Mouse (Mus musculus) layer of hippocampus, adult 18-20 months (tissue): ENCODE measurements around the gene Tas2r135. TPM values are rescaled to one million over a fixed set of nuclear protein-coding genes. Genes with fewer than 3 reads are reported as not detected.
A peak's percentile ranks its signal among the peaks of the same experiment; 100 is the strongest.

Experiments
- DNase-seq, 2 experiments: peaks; one replicate each; pipeline ENCODE4 v3.0.0; 2022; ENCODE audit warnings: low spot score in 2 of 2
- long read RNA-seq: library from polyadenylated mRNA; stranded (forward); transcript quantifications from one replicate; pipeline ENCODE4 v2.0.0, GENCODE M21; 2021
- total RNA-seq, 2 experiments: library from RNA; stranded (reverse); gene quantifications; 2 replicates each; pipeline ENCODE4 v1.2.3; 2021

The Tas2r135 gene
- total RNA-seq = not detected
- long read RNA-seq = 0 reads

DNA sequence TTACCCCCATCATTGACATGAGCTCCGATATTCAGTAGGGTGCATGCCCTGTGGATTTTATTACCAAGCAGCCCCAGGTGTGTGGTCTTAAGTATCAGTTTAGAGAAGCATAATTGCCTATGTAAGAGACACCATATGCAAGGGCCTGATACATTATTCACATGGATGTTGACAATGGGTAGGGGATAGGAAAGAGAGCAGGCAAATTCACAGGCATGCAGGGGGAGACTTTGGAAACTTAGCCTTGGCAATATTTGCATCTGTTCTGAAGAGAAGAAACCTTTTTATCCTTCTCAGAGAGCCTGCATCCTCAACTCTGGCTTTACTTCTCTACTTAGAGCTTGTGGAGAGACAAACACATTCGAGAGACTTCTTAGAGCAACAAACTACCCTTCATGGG is at the start of gene Tas2r135:
Gene Tas2r135, plus strand, starts transcription at position 301 of the 400 bp plus-strand sequence.
- DNase-seq = no peak

GRCm38 (mm10) chr6:42355794-42356600 is 49.2 kb upstream of the Tas2r135 start:
- DNase-seq = no peak

DNA sequence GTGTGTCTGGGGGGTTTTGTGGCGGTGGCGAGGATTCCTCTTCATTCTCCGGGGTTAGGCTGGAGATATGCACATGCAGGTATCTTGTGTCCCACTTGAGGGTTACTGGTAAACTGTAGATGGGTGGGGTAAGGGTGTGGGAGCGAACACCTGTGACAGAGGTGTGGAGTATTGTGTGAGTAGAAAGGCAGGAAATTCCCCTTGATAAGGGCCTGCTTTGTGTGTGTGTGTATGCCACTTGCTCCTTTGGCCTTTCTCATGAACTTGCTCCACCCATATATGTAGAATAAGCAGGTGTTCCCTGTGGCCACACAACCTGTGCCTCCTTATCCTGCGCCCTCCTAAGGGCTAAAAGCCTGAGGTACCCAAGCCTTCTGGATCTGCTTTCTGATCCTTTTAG is 48.3 kb upstream of the Tas2r135 start:
- no peak for DNase-seq

GRCm38 (mm10) chr6:42357901-42358300 is 47.3 kb upstream of the Tas2r135 start:
- no peak for DNase-seq

GRCm38 (mm10) chr6:42358901-42359300 is 46.3 kb upstream of the Tas2r135 start:
- DNase-seq = no peak

GRCm38 (mm10) chr6:42359364-42360147 is 45.7 kb upstream of the Tas2r135 start:
- no peak for DNase-seq

DNA sequence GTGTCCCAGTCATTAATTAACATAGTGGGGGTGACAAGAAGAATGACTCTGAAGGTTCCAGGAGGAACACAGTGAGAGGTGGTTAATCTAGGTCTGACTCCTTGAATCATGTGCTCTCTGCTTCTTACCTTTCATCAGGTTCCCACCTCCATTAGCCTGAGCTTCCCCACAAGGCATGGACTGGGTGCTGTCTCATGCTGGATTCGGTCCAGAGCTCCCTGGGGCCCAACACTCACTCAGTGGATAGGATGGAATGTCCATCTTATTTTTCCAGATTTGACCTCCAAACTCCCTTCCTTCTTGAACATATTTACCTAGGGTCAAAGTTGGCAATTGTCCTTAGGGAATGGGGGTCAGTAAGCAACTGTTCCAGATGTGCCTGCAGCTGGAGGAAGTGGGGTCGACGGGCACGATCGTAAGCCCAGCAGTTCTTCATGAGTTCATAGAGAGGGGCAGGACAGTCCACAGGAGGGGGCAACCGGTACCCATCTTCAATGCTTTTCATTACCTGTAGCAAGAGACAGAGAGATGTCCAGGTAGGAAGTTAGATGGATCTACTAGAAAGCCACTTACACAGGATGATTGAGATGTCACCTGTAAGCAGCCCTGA is 44.9 kb upstream of the Tas2r135 start:
- DNase-seq = no peak

DNA sequence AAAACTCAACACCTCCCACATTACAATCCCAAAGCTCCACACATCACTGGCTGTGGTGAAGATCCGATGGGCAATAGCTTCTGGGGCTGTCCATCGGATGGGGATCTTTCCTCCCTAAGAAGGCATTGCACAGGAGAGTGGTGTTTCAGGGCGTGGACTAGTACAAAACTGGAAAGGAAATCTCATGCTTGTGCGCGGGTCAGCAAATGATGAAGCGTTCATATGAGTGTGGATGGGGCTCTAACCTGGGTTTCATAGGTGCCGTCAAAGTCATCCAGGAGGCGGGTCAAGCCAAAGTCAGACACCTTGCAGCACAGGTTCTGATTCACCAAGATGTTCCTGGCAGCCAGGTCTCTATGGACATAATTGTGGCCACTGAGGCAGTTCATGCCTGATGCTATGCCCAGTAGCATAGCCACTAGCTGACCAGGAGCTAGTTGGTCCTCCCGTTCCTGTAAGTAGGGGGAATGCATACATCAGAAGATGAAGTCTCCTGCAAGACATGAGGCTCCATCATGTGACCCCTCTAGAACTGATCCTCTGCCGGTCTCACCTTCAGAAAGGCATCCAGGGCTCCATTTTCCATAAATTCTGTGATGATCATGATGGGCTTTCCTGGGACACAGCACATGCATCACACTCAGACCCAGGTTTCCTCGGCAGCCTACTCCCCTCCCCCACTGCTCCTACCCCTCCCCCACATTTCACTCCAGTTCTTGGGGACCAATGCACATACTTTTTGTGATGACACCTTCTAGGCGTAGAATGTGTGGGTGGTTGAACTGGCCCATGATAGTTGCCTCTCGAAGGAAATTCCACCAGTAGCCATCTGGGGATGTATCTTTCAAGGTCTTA is 44.0 kb upstream of the Tas2r135 start:
- DNase-seq = no peak

- no peak for DNase-seq
Measured at GRCm38 (mm10) chr6:42362074-42362473, 43.2 kb upstream of the Tas2r135 start.

DNA sequence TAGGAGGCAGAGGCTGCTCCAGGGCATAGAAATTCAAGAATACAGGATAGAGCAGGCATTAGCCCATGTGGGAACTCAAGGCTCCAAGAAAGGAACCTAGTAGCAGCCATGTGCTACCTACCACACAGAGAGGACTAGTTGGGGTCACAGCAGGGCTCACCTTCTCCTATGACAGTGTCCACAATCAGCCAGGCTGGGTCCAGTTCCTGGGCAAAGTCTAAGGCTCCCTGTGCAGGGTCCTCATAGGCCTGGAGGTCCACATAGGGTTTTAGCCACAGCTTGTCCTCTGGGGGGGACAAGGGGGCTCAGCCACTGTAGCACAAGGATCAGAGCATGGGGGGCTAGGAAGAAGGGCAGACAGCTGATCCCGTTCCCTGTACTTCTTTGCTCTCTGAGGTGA is 42.7 kb upstream of the Tas2r135 start:
- no peak for DNase-seq

GRCm38 (mm10) chr6:42362974-42363373 is 42.3 kb upstream of the Tas2r135 start:
- DNase-seq = no peak

DNA sequence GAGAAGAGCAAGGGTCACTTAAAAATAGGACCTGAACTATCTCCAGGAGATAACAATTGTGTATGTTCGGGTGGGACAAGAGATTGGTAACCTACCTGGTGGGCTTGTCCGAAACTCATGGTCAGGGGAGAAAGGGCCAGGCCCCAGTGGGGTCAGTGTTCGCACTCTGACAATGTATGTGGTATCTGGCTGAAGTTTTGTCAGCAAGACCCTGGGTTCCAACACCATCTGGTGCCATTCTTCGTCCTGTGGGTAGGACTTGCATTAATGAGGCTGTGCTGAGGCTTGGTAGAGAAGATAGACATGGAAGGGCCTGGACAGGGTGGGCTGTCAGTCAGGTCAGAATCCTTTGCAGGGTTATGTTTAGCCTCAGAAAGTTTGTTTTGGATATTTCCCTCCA is 41.2 kb upstream of the Tas2r135 start:
- DNase-seq = no peak

- DNase-seq = no peak
Measured at GRCm38 (mm10) chr6:42364607-42365006, 40.6 kb upstream of the Tas2r135 start.

DNA sequence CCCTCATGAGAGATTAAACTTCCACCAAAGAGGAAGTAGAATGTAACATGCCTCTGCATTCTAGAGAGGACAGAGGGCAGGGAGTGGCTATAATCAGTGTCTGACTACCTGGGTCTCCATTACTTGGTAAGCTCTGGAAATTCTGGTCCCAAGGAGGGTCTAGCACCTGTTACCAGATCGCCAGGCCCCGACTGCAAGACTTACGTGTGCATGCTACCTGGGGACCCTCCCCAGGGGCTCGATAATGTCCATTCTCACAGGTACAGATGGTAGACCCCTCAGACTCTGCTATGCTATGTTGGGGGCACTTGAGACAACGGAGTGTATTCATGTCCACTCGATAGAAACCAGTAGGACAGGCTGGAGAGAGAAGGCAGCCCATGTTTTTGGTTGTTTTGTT is 40.0 kb upstream of the Tas2r135 start:
- DNase-seq = no peak

DNA sequence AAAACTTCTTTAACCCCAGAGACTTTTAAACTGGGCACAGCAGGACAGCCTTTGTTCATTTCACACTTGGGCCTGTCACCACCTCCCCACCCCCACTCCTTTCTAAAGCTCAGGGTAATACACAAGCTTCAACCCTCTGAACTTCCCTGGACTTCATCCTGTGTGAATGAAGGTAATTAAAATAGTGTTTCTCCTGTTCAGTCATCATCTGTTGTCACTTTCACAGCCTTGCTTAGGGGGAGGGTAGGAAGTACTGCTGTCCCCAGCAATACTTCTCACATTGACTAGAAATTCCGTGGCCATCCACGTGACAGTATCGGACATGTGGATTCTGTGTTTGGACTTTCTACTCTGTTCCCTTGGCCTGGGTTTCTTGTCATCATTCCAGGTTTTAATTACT is 35.4 kb upstream of the Tas2r135 start:
- no peak for DNase-seq

DNA sequence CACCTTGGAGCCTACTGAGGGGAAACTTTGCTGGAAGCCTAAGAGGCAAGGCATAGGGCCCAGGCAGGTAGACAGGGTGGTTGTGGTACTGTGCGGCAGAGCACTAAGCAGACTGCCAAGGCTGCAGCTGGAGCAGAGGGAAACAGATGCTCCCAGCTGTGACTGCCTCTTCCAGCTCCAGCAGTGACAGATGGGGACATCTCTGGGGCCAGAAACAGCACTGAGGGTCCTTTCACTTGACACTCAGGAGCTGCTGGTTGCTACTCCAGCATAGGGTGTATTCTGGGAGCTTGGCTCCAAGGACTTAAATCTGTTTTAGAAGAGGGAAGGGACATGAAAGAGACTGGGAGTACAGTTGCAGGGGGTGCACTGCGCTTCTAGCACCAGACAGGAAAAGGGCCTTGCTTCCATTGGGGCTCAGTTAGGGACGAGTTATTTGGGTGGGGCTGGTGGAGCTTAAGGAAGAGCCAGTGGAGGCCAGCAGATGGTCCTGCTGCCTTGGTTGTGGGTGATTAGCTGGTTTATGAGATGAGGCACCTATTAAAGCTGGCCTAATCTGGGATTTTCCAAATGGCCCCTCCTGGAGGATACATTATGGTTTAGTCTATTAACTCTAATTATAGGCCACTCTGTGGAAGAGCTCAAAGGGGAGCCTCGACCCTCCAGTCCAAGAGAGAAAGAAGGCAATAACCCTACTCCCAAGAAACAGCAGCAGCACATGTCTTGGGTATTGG is 34.4 kb upstream of the Tas2r135 start:
- no peak for DNase-seq

DNA sequence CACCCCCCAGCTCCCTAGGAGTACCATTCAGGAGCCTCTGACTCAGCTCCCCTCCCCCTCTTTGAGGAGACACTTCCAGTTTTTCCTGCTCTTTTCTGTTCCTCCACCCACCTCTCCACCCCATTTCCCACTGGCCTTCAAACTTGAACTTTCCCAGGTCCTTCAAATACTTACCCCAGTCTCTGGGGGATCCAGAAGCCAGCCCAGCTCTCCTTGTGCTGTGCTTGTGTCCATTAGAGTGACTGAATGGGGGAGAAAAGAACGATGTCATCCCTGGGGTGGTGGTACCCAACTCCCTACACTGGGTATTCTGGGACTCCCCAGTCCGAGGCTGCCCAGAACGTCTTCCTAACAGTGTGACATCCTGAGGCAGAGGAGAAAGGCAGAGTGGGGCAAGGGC is 33.2 kb upstream of the Tas2r135 start:
- DNase-seq = no peak

GRCm38 (mm10) chr6:42372421-42372815 is 32.8 kb upstream of the Tas2r135 start:
- DNase-seq = no peak

DNA sequence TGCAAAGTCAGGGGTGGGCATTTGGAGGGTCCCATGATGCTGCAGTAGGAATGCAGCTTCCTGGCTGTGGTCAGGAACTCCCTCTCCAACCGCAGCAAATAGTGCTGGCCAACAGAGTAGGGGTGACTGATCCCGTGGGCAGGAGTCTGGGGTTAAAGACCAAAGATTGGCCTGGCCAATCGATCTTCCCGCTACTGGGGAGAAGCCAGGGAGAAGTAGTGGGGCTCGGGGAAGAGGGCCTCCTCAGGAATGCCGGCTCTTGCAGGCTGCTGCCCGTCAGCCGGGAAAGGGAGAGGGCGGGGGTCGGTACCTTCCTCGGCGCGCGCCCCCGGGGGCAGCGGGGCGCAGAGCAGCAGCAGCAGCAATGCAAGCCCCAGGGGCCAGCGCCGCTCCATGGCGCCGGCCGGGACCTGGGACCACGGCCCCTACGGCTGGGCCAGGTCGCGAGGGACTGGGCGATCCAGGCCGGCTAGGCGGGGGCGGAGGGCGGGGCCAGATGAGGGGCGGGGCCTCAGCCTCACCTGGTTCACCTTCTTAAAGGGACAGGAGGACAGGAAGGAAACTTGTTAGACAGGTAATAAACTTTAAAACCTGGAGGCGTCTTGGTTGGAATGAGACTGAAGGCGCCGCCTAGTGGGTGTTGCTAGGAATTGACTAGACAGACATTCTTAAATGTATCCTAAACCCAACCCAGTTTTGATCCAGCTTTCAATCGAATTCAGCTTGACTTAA is 32.3 kb upstream of the Tas2r135 start, which contains the start of gene Epha1:
Gene Epha1, minus strand, starts transcription at position 453 of the 732 bp plus-strand sequence.
- DNase-seq = peak in 1 of 2 experiments; percentile 53
